Mouse (Mus musculus) cerebellum, postnatal 10 days (tissue): ENCODE measurements around the gene Gm11937.
A peak's percentile ranks its signal among the peaks of the same experiment; 100 is the strongest.

Source experiments
- DNase-seq, 2 experiments: peaks; one replicate each; pipeline ENCODE4 v3.0.0; 2021; ENCODE audit warnings: mixed read lengths in 2 of 2

The Gm11937 gene

DNA sequence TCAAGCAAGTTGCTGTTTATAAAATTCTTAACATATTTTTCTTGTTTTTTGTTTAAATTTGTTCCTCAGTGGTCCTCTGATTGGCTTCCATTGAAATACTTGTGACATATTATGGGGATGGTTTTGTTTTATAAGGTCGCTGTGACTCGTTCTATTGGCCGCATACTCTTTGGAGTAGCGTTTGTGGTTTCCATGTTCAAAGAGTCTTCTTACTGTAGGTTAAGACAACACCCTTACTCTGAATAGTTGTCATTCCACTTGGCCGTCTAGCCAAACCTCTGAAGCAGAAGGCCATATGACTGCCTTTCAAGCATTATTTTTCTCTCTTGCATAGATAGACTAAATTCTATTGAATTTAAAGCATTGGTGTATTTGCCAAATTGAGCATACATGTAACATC lies 28.9 kb downstream of the Gm11937 start:
- no peak for DNase-seq

DNA sequence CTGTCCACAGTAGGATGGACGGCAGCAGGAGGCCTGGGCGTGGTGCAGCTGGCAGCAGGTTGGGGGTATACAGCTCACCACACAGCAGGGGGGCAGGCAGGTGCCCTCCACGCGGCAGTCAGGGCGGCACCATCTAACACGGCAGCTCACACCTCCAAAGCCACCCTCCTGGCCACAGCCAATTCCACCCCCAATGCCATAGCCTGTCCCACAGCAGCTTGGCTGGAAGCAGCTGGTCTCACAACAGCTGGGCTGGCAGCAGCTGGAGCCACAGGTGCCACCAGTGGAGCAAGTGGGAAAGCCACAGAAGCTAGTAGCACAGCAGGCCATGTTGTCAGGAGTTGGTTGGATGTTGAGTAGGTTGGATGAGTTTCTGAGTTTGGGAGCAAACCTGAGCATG lies 29.4 kb downstream of the Gm11937 start, which contains the start of gene Krtap1-5:
TSS of gene Krtap1-5 (minus strand) at position 381 of the 400 bp plus-strand sequence.
- DNase-seq: no peak

DNA sequence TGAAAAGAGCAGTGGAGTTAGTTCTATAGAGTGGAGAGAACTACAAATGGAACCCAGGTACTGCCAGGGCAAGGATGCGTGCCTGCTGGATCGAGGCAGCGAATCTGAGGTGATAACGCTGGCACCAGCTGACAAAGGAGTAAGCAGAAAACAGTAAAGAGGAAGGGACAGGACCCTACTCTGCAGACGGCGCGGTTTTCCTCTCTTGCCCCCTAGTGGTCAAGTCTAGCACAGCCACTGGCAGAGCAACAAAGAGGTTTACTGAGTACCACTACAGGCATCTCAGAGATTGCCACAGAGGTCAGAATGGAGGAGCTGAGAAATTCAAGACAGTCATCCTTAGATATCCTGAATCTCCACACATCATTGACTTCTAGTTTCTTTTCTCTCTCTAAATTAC lies 35.9 kb downstream of the Gm11937 start:
- peak; percentile 90 for DNase-seq

DNA sequence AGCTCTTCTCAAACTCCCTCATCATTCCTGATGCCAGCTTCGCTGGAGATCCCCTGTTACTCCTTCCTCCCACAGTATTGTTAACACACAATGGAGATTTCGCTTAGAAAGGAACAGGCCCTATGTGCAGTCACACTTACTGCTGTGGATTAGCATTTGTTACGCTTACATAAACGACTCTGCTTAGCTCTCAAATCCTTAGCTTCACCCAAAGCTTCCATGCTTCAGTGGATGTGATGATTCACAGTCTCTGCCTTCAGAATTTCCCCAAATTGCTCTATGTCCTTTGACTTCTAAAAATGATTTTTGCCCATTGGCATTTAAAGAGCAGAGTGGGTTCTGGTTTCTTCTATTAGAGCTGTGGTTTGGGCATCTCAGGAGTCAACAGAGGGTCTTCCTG lies 36.8 kb downstream of the Gm11937 start:
- DNase-seq: no peak

DNA sequence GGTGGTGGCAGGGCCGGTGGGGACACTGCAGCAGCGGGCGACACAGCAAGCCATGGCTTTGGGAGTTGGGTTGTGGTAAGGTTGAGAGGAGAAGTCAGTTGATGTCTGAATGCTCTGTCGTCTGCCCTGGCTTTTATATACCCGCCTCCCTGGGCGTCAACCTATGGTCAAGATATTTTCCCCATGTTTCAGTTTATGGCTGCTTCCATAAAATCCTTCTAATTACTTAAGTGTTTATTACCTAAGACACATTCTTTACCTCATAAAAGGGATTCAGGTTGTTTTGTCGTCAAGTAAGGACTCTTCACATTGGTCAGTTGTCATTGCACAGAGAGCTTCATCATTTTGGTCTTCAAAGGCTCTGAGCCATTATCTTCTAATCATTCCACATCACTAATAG lies 43.5 kb downstream of the Gm11937 start, which contains the start of gene Krtap3-1:
TSS of gene Krtap3-1 (minus strand) at position 101 of the 400 bp plus-strand sequence.
- no peak for DNase-seq

DNA sequence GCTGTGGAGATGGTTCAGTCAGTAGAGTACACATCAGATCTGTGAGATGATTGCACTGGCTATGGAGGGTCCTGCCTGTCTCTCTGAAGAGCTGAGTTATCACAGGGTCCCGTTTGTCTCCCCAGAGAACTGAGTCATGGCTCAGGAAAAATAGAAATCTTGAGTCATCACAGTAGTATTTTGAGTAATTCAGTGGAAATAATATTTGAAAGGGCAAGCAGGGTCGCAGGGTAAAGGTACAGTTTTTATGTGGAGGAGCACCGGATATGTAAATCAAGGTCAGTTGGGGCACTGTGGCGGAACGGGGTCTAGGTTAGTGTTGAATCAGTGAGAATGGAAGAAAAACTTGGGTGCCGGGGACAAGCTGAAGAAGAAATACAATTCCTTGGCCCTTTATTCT lies 47.4 kb downstream of the Gm11937 start:
- DNase-seq: no peak
